Mouse (Mus musculus) NIH3T3 (cell line): ENCODE results near the gene Sufu.
A peak's percentile ranks its signal among the peaks of the same experiment; 100 is the strongest.

Experiments
- DNase-seq: peaks from one replicate; pipeline ENCODE4 v3.0.0-alpha.2; 2012; ENCODE audit warnings: low read depth

Gene Sufu

DNA sequence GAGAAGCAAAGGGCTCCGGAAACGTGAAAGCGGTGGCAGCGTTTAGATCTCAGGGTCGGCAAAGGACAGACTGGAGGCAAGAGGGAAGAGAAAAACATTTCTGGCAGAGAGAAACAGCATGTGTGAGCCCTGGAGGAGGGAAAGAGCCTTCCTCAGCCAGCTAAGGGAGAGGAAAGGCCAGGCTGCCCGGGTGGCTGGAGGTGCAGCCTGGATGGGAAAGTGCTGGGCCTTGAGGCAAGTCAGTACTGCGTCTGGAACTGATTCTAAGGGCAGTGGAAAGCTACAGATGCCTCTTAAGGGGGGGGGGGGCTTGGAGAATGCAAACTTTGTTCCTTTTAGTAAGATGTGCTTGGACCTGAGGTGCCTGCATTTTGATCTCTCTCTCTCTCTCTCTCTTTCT, 37.0 kb downstream of the Sufu start:
- peak; percentile 55 for DNase-seq

- no peak for DNase-seq
Measured at GRCm38 (mm10) chr19:46434148-46434547, 37.5 kb downstream of the Sufu start.

DNA sequence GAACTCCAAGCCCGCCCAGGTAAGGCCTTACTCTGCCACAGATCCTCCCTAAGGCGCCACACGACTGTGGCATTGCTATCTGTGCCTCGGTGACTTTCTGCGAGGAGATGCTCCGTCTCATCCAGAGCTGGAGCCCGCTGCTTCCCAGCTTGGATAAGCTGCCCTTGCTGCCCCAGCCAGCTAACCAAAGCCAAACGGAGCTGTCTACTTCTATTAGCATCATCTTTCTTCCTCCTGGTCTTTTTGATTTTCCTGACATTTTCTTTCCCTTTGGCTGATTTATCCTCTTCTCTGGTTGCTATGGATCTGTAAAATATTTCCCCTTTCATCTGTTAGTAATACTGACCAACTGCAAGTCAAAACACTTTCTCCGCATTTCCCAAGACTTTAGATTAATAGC, 37.9 kb downstream of the Sufu start:
- DNase-seq, result peak; percentile 71

GRCm38 (mm10) chr19:46435492-46435891, 38.8 kb downstream of the Sufu start:
- DNase-seq, result peak; percentile 67

- no peak for DNase-seq
Measured at GRCm38 (mm10) chr19:46443509-46443908, 46.8 kb downstream of the Sufu start.

- DNase-seq, result peak; percentile 98
Measured at GRCm38 (mm10) chr19:46444209-46444608, 47.5 kb downstream of the Sufu start.

- DNase-seq, result no peak
Measured at GRCm38 (mm10) chr19:46445641-46446040, 48.9 kb downstream of the Sufu start.

- no peak for DNase-seq
Measured at GRCm38 (mm10) chr19:46446436-46447020, 49.8 kb downstream of the Sufu start.

GRCm38 (mm10) chr19:46447110-46447509, 50.4 kb downstream of the Sufu start:
- no peak for DNase-seq

GRCm38 (mm10) chr19:46447911-46448310, 51.2 kb downstream of the Sufu start:
- peak; percentile 87 for DNase-seq

- peak; percentile 85 for DNase-seq
Measured at GRCm38 (mm10) chr19:46449261-46450005, 52.7 kb downstream of the Sufu start.

GRCm38 (mm10) chr19:46452052-46452827, 55.5 kb downstream of the Sufu start:
- DNase-seq, result peak; percentile 88

GRCm38 (mm10) chr19:46452916-46453315, 56.2 kb downstream of the Sufu start:
- no peak for DNase-seq

DNA sequence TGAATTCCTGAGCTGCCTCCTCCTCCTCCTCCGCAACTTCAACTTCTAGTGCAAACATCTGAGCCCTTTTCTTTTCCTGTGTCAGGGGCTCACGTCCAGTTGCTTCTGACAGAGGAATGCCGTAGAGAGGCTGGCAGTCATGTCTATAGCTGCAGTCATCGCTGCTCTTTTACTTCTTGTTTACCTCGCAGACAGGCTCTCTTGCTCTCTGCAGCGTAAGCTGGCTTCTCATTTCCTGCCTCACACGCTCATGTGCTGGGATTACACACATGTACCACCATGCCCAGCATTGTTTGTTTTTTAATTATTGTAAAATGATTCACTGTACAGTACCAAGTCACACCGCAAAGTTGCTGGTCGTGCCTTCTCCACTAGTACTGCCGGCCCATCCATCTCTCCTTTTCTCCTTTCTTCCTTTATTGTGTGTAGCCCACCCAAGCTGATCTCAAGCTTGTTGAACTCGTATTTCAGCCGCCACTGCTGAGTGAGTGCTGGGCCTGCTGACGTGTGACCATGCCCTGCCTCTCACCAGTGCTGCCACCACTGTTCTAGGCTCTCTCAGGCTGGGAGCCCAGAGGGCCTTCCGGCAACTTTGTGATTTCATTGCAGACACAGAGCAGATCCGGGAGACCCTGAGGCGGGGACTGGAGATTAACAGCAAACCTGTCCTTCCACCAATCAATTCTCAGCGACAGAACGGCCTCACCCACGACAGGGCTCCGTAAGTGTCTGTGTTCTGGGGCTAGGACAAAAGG, 57.6 kb downstream of the Sufu start:
- DNase-seq, result no peak

GRCm38 (mm10) chr19:46455032-46455431, 58.3 kb downstream of the Sufu start:
- DNase-seq, result no peak

DNA sequence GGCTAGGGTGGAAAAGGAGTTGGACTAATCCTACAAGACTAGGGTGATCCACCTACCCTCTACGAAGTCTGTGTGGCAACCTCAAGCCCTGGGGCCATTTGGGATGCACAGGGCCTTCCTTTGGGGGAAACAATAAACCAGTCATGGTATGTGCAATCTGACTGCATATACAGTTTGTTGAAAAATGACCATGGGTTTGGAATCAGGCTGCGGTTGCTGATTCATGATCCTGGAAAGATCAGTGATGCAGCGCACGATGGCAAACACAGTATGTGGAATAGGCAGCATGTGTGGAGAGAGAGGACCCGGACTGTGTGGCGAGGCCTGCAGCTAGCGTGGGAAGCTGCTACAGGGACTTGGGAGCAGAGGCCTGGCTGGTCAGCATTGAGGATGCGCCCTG, 58.9 kb downstream of the Sufu start:
- peak; percentile 93 for DNase-seq

GRCm38 (mm10) chr19:46456018-46456735, 59.5 kb downstream of the Sufu start:
- DNase-seq, result peak; percentile 60

GRCm38 (mm10) chr19:46457798-46458197, 61.1 kb downstream of the Sufu start:
- DNase-seq, result peak; percentile 65

- peak; percentile 56 for DNase-seq
Measured at GRCm38 (mm10) chr19:46459256-46459655, 62.6 kb downstream of the Sufu start.

- no peak for DNase-seq
Measured at GRCm38 (mm10) chr19:46459889-46460288, 63.2 kb downstream of the Sufu start.

DNA sequence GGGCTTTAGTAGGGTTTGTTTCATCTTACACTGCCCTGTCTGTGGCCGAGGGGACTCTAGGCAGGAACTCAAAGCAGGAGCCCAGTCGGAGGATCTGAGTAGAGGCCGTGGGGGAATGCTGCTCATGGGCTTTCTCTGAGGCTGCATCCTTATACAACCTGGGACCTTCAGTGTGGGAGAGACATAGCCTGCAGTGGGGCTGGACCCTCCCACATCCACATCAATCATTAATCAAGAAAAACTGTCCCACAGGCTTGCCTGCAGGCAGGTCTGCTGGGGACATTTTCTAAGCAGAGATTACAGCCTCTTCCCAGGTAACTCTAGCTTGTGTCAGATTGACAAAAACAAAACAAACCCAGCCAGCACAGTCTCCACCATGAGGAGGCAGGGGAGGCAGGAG, 65.9 kb downstream of the Sufu start:
- no peak for DNase-seq

DNA sequence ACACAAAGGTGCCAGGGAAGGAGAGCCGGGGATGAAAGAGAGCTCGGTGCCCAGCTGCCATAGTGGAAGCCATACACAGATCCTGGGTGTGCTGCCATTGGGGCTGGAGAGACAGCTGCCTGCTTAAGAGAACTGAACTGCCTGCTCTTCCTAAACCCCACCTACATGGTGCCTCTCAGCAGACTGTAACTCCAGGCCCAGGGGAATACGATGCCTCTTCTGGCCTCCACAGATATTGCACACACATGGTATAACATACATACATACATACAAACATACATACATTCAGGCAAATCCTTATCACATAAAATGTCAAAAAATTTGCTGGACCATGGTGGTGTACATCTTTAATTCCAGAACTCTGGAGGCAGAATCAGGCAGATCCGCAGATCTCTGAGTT, 66.8 kb downstream of the Sufu start:
- no peak for DNase-seq
